Mouse (Mus musculus): ENCODE results near the gene Chn2.

Gene Chn2

GRCm38 (mm10) chr6:54118897-54119296, 79.5 kb downstream of the Chn2 start:
- no peak for DNase-seq (ENCODE audit: low read depth)

- no peak for DNase-seq (ENCODE audit: low read depth)
Measured at GRCm38 (mm10) chr6:54119461-54119860, 80.1 kb downstream of the Chn2 start.

DNA sequence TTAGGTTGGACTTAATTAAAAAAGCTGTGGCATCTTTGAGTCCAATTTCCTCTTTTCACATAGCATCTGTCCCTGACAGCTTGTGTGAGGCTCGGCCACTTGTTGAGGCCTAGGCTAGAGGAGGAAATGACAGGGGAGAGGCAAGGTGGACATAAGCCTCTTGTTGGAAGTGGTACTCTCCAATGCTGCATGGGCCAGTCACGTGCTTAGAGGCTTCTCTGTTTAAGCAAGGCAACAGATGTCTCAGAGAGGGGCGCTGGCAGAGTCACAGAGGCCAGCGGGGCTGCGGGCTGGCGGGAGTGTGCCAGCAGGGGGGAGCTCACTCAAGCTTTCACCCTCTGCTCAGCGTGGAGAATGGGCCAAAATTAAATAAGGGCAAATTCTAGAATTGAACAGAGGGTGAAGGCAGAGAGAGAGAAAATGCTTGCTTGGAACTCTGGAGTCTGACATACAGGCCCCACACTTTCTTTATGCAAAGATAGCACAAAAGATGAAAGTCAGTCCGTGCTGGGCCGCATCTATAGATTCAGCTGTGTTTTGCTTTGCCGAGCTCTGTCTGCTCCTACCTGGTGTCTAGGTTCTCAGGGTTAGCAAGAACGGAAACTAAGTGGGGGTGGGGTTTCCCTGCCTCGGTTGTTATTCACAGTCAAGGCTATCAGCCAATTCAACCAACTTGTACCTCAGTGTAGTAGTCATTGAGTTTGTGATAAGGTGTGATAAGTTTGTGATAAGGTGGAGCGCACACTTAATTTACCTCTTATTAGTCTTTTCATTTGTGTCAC, 80.7 kb downstream of the Chn2 start:
- no peak for DNase-seq (ENCODE audit: low read depth)

DNA sequence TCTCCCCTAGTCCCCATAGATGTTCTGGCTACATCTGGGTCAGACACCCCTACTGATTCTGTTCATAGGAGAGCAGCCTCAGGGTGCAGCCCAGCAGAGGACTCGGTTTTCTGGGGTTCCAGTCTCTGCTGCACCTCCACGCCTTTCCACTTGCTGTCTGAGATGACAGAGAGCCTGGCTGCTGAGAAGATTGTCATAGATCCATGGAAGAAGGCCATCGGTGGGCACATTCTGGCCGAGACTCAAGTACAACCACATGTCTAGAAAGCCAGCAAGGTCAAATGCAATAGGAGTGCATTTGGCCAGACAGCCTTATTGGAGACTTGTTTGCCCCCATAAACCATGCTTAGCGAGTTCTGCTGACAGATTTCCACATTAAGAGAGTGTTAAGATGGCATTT, 81.5 kb downstream of the Chn2 start:
- DNase-seq (ENCODE audit: low read depth): no peak

GRCm38 (mm10) chr6:54124519-54124918, 85.2 kb downstream of the Chn2 start:
- no peak for DNase-seq (ENCODE audit: low read depth)

GRCm38 (mm10) chr6:54125536-54125935, 86.2 kb downstream of the Chn2 start:
- DNase-seq (ENCODE audit: low read depth): no peak

- no peak for DNase-seq (ENCODE audit: low read depth)
Measured at GRCm38 (mm10) chr6:54126225-54126992, 87.1 kb downstream of the Chn2 start.

- DNase-seq (ENCODE audit: low read depth): no peak
Measured at GRCm38 (mm10) chr6:54126993-54127697, 87.8 kb downstream of the Chn2 start.

- no peak for DNase-seq (ENCODE audit: low read depth)
Measured at GRCm38 (mm10) chr6:54128702-54129101, 89.3 kb downstream of the Chn2 start.

DNA sequence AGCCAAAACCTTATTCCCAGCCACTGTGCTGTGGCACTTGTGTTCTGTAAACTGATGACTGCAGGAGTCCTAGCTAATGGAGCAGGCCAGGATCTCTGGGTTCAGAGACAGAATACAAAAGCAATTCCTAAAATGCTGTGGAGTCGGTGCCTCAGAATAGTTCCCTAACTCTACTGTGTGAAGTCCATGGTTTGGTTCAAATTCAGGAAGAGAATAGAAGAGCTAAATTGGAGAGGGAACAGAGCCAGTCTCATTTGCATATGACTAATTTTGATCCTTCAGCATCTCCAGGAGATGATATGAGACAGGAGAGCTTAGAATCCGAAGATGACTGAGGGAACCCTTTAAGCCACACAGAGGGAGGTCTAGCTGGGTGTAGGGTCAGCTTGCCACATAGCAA, 90.2 kb downstream of the Chn2 start:
- no peak for DNase-seq (ENCODE audit: low read depth)

DNA sequence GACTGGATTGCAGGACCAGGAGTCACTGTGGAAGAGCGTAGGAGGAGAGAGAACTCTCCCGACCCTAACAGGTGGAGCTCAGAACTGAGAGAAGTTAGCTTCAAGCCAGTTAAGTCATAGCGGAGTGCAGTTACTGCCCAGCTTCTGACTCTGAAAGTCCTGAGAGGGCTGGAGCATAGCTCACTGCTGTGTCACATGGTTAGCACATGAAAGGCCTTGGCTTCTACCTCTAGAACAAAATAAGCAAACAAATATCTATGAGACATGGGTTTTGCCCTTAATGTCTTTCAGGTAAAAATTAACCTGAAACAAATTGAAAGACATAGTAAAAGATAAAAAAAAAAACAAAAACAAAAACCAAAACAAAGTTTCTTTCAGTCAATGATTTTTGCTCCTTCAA, 91.5 kb downstream of the Chn2 start:
- no peak for DNase-seq (ENCODE audit: low read depth)

- DNase-seq (ENCODE audit: low read depth): no peak
Measured at GRCm38 (mm10) chr6:54132576-54132975, 93.2 kb downstream of the Chn2 start.

DNA sequence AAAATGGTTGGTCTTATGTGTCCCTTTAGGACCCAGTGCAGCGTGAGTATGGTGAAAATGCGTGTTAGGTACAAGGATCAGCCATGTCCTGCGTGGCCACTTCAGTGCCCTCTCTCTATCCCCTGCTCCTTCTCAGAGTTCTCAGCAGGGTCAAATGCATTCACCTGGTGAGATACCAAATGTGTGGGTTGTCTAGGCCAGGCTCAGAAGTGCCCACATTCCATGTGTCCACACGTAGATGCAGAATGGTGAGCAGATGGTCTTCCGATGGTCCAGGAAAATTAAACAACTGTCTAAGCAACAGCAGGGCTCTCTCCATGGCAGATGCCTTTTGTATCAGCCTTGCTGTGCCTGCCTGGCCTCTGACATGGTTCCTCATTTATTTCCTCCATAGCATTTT, 93.9 kb downstream of the Chn2 start:
- no peak for DNase-seq (ENCODE audit: low read depth)

- no peak for DNase-seq (ENCODE audit: low read depth)
Measured at GRCm38 (mm10) chr6:54138157-54138556, 98.8 kb downstream of the Chn2 start.

- no peak for DNase-seq (ENCODE audit: low read depth)
Measured at GRCm38 (mm10) chr6:54140488-54140887, 101.1 kb downstream of the Chn2 start.

- no peak for DNase-seq (ENCODE audit: low read depth)
Measured at GRCm38 (mm10) chr6:54141165-54141564, 101.8 kb downstream of the Chn2 start.

GRCm38 (mm10) chr6:54142848-54143651, 103.7 kb downstream of the Chn2 start:
- no peak for DNase-seq (ENCODE audit: low read depth)

DNA sequence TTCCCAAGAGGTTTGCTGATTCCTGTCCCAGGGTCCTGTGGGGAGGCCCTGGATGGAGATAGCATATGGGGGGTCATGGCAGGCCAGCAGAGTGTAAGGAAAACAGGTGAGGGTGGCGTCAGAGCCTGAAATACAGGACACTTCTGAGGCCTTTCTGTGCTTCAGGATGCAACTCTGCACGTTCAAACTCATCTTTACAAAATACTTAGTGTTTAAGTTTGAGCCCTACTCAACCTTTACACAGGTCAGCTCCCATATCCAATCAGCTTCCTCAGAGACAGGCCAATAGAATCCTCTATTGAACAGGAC, 104.3 kb downstream of the Chn2 start:
- DNase-seq (ENCODE audit: low read depth): no peak

DNA sequence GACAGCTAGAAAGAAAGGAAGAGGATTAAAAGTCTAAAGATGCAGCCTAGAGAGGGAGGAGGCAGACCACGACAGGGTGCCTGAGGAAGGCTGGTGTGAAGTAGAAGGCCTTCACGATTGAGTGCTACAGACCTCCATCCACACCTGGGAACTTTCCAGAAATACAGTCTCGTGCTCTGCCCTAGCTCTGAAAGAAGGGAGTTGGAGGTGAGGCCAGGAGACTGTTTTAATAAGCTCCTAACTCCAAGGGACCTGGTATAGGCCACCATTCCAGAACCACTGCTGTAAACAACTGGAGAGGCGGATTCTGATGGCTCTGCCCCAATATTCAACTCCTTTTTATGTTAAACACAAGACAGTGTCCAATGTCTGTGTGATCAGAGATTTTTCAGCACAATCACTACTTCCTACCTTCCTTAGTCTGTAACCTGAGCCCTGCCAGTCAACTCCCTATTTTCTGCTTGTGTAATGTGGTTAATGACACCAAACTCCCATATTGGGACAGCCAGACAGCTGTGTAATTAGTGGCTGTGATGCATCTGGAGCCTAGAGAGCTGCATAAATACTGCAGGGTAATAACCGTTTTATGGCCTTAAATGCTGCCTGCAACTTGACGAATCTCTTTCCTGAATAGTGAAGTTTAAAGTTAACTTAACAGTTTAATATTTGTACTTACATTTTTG, 109.6 kb downstream of the Chn2 start:
- no peak for DNase-seq (ENCODE audit: low read depth)

DNA sequence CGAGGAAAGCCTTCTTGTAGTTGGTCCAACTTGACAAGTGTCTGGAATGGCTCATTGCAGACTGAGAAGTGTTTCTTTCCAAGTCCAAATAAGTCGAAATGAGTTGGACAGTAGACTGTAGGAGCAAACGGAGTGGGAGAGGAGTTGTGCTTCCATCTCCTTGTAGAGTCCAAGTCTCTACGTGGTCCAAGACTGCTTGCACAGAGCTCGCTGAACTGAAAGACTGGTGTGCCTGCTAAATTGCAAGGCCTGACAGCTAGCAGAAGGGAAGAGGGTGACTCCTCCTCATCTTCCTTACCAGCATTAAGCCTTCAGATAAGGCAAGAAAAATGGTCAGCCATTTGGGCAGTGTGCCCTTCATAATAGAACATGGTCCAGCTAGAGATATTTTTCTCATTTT, 111.5 kb downstream of the Chn2 start:
- no peak for DNase-seq (ENCODE audit: low read depth)

GRCm38 (mm10) chr6:54151443-54152241, 112.3 kb downstream of the Chn2 start:
- DNase-seq (ENCODE audit: low read depth): no peak
